9 mouse cellular contexts compared by ENCODE assay signal in the genomic region with DNA sequence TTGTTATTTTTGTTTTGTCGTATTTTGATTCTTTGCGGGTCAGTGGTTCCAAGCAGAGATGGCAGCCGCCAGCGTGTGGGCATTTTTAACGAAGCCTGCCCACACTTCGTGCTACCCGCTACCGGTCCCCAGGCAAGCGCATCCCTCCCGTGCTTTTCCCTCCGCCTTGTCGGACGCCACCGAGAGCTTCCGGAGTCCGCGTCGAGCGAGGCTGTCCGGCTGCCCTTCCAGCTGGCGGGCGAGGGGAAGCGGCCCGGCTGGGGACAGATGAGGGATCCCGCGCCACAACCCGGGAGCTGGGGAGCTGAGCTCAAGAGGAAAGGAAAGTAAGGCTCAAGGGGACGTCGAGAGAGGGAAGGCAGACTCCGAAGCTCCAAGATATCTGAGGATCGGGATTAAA. TPM values are rescaled to one million over a fixed set of nuclear protein-coding genes. Genes with fewer than 3 reads are reported as not detected.
A peak's percentile ranks its signal among the peaks of the same experiment; 100 is the strongest.
DNase-seq lines count a peak whose midpoint lies in the region; ATAC-seq and TF ChIP-seq lines count a peak whose summit lies in the region.
"Had no signal": no experiment of that assay in that cellular context is flagged by ENCODE, and none has a peak within 500 bp of the region (broad histone marks: within the 10 kb centered on the region; RNA-seq: fewer than 3 reads in every experiment).

No protein-coding gene starts in this region.

- ATAC-seq in lung, postnatal 0 days: no peak
- peak; percentile 25; the same call in 1 of the 2 replicates for ATAC-seq in forebrain, embryonic 14.5 days
- no peak for ATAC-seq in limb, embryonic 15.5 days (ENCODE audit: insufficient number of reproducible peaks, low FRiP score, low TSS enrichment, low read depth)
- ATAC-seq in stomach, embryonic 15.5 days (ENCODE audit: insufficient read depth, low FRiP score, low read depth): no peak; the same call in 1 of the 2 replicates

- no peak for TF ChIP-seq EP300 in lung, postnatal 0 days (IDR thresholded peaks at IDR 0.05)

- no peak for DNase-seq in lung, postnatal 0 days (ENCODE audit: low spot score)
- DNase-seq in lung, postnatal 10 days: no peak
- peak; percentile 22 for DNase-seq in forebrain, embryonic 14.5 days (ENCODE audit: low spot score)
- no peak for DNase-seq in layer of hippocampus, postnatal 10 days (ENCODE audit: low spot score in 2 of 2)
- no peak for DNase-seq in layer of hippocampus, adult 9-11 months
- no peak for DNase-seq in ovary, adult 18-20 months (ENCODE audit: low spot score)

- H3K9me3 ChIP-seq in lung, postnatal 0 days (ENCODE audit: low read length): no peaks in the 10 kb centered on the region
- no peaks in the 10 kb centered on the region for H3K9me3 ChIP-seq in forebrain, embryonic 14.5 days (replicated peaks; ENCODE audit: control insufficient read depth, low read length)
- no peaks in the 10 kb centered on the region for H3K9me3 ChIP-seq in limb, embryonic 15.5 days
- H3K9me3 ChIP-seq in stomach, embryonic 15.5 days: no peaks in the 10 kb centered on the region

- H3K27ac ChIP-seq in lung, postnatal 0 days (ENCODE audit: low read length): no peak overlapping the region
- no peak overlapping the region for H3K27ac ChIP-seq in forebrain, embryonic 14.5 days (ENCODE audit: low read depth, low read length)
- H3K27ac ChIP-seq in limb, embryonic 15.5 days: peak overlapping the region; percentile 82
- H3K27ac ChIP-seq in stomach, embryonic 15.5 days: no peak overlapping the region
- H3K27ac ChIP-seq: macrophage had no signal

- H3K27me3 ChIP-seq in lung, postnatal 0 days (replicated peaks; ENCODE audit: insufficient read depth, low read length): peaks cover 47% of the 10 kb centered on the region
- peaks cover 60% of the 10 kb centered on the region for H3K27me3 ChIP-seq in forebrain, embryonic 14.5 days (replicated peaks; ENCODE audit: control insufficient read depth, insufficient read depth, low read length)
- H3K27me3 ChIP-seq in limb, embryonic 15.5 days: peaks cover 41% of the 10 kb centered on the region
- H3K27me3 ChIP-seq in stomach, embryonic 15.5 days (replicated peaks): peaks cover 56% of the 10 kb centered on the region

- no peak for TF ChIP-seq CTCF in lung, postnatal 0 days (IDR thresholded peaks at IDR 0.05)

- H3K4me1 ChIP-seq in lung, postnatal 0 days (ENCODE audit: insufficient read depth, low read depth, low read length): no peaks in the 10 kb centered on the region
- no peaks in the 10 kb centered on the region for H3K4me1 ChIP-seq in forebrain, embryonic 14.5 days (ENCODE audit: control insufficient read depth, insufficient read depth, low read length)
- H3K4me1 ChIP-seq in limb, embryonic 15.5 days: peaks cover 10% of the 10 kb centered on the region; the same call in 1 of the 2 replicates
- H3K4me1 ChIP-seq in stomach, embryonic 15.5 days: peaks cover 9% of the 10 kb centered on the region; the same call in 1 of the 2 replicates

- no peaks in the 10 kb centered on the region for H3K36me3 ChIP-seq in lung, postnatal 0 days (ENCODE audit: insufficient read depth, low read length)
- no peaks in the 10 kb centered on the region for H3K36me3 ChIP-seq in forebrain, embryonic 14.5 days (ENCODE audit: control insufficient read depth, insufficient read depth, low read length)
- no peaks in the 10 kb centered on the region for H3K36me3 ChIP-seq in limb, embryonic 15.5 days
- H3K36me3 ChIP-seq in stomach, embryonic 15.5 days: no peaks in the 10 kb centered on the region

- H3K9ac ChIP-seq in lung, postnatal 0 days (replicated peaks; ENCODE audit: low read depth): no peak overlapping the region
- H3K9ac ChIP-seq in forebrain, embryonic 14.5 days (ENCODE audit: low read length): no peak overlapping the region
- peak overlapping the region; percentile 39; the same call in 1 of the 2 replicates for H3K9ac ChIP-seq in limb, embryonic 15.5 days
- H3K9ac ChIP-seq in stomach, embryonic 15.5 days: no peak overlapping the region

- 1% methylated on average over 31 of the region's 31 CpGs for WGBS in lung, postnatal 0 days
- WGBS in forebrain, embryonic 14.5 days: under 1% methylated on average over 31 of the region's 31 CpGs
- WGBS in limb, embryonic 15.5 days: under 1% methylated on average over 31 of the region's 31 CpGs
- under 1% methylated on average over 31 of the region's 31 CpGs for whole genome bisulfite sequencing in stomach, embryonic 15.5 days

- H3K4me3 ChIP-seq in lung, postnatal 0 days (ENCODE audit: low read depth, low read length): peak overlapping the region; percentile 30
- no peak overlapping the region for H3K4me3 ChIP-seq in forebrain, embryonic 14.5 days (ENCODE audit: low read depth, low read length)
- peak overlapping the region; percentile 45 for H3K4me3 ChIP-seq in limb, embryonic 15.5 days
- H3K4me3 ChIP-seq in stomach, embryonic 15.5 days (replicated peaks): peak overlapping the region; percentile 28

- H3K4me2 ChIP-seq in lung, postnatal 0 days (replicated peaks; ENCODE audit: low read depth, low read length): peak overlapping the region; percentile 42
- H3K4me2 ChIP-seq in forebrain, embryonic 14.5 days (ENCODE audit: low read length): peak overlapping the region; percentile 9; the same call in 1 of the 2 replicates
- H3K4me2 ChIP-seq in limb, embryonic 15.5 days: peak overlapping the region; percentile 49
- H3K4me2 ChIP-seq in stomach, embryonic 15.5 days: peak overlapping the region; percentile 52

RNA-seq across cellular contexts. Expression of gene Tfap2b, which starts 1.1 kb away (rescaled TPM):
- 0.14 TPM in 1 of 2 replicates, not detected in the other for polyA plus RNA-seq in lung, postnatal 0 days (2015; fragmentation: Nextera tagmentation; extraction: Ambion mirVana)
- 0.60 and 1.5 TPM in 2 replicates for polyA plus RNA-seq in forebrain, embryonic 14.5 days (2014; fragmentation: Nextera tagmentation; extraction: Ambion mirVana)
- polyA plus RNA-seq in limb, embryonic 15.5 days (2015; fragmentation: Nextera tagmentation; extraction: Ambion mirVana): 57.8 and 59.6 TPM in 2 replicates
- 0.15 and 1.5 TPM in 2 replicates for polyA plus RNA-seq in stomach, embryonic 15.5 days (2015; fragmentation: Nextera tagmentation; extraction: Ambion mirVana)
- under 1 TPM; 0.11 to 0.50 TPM for total RNA-seq in layer of hippocampus, postnatal 10 days (2021)
- polyA plus RNA-seq: macrophage had no signal

Comparison
In these comparisons a context has a peak if more than half of its experiments do, and no peak if none do; other contexts are left out.
1. RNA of gene Tfap2b, which starts 1.1 kb away (polyA plus RNA-seq): 57.8 to 59.6 TPM in limb, embryonic 15.5 days; 0.15 to 1.5 TPM in stomach, embryonic 15.5 days, 0.60 to 1.5 TPM in forebrain, embryonic 14.5 days and 0.14 TPM in lung, postnatal 0 days; every median in the first group is over 10 times any median in the second.
2. Peak in every context shown above with its lines, with median percentiles within 50 percentile points of each other: H3K4me2 ChIP-seq.